Mouse (Mus musculus) embryo, embryonic 10 days (tissue): Measurements from ENCODE around the gene Oprd1.

Experiments
- DNase-seq: peaks from one replicate; pipeline ENCODE4 v3.0.0-alpha.2; 2015; ENCODE audit warnings: low spot score

Gene Oprd1

DNA sequence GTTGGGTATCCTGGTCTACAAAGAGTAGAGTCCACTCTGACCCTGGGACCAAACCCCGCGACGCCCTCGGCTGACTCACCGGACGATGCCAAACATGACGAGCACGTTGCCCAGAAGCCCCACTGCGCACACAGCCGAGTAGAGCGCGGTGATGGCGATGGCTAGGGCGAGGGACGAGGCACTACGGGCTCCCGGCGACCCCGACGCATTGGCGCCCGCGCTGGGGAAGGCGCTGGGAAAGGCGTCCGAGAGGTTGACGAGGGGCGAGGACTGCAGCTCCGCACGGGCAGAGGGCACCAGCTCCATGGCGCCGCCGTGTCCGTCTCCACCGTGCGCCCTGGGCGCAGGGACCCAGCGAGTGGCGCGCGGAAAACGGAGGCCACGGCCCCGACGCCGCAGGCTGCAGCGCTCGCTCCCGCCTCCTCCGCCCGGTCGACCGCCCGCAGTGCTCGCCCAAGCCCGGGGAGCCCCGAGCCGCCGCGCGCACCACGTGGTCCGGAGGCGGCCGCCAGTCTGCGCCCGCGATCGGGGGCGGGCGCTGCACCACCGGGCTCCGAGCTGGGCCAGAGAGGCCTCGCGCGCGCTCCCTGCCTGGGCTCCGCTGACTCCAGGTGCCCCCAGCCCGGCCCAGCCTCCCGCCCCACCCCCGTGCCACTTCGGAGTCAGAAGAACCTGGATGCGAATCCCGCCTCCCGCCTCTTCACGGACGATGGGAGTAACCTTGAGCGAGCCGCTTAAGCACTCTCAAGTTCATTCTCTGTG is at the start of gene Oprd1:
Gene Oprd1 (minus strand): TSS at position 407 of the 762 bp plus-strand sequence.
- peak; percentile 33 for DNase-seq

DNA sequence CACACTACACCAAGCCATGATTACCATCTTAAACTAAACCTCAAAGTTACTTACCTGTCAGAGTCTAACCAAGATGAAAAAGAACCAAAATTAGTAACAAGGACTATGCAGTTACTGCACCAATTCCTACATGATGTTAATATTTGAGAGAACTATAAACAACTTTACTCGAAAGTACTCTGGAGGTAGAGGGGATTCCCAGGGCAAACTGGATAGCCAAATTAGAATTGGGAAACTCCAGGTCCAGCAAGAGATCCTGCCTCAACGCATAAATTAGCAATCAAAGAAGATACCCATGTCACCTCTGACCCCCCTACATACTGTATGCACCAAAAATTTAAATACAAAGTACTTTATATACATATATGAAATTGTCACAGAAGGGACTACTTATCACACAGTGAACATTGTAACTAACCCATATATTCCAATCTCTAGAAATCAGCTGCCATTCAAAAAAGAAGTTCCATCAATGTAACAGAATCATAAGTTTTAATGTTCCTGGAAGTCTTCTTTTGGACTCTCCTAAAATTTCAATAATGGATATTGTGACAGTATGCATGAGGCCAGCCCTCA is 43.6 kb upstream of the Oprd1 start:
- DNase-seq = no peak

DNA sequence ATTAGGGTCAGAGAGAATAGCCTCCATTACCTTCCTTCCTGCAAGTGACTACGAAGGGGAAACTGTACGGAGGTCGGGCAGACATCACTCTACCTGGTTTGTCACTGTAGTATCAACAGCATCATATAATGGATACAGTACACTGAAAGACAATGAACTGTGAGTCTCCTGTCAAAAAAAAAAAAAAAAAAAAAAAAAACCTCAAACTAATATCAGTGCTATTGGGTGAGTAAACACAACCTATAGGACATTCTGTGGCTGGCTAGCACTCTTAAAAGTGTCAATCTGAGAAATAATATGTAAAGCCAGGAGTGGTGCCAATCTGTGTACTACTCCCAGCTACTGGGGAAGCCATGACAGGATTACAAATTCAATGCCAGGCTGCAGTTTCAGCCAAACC is 38.9 kb upstream of the Oprd1 start:
- no peak for DNase-seq

DNA sequence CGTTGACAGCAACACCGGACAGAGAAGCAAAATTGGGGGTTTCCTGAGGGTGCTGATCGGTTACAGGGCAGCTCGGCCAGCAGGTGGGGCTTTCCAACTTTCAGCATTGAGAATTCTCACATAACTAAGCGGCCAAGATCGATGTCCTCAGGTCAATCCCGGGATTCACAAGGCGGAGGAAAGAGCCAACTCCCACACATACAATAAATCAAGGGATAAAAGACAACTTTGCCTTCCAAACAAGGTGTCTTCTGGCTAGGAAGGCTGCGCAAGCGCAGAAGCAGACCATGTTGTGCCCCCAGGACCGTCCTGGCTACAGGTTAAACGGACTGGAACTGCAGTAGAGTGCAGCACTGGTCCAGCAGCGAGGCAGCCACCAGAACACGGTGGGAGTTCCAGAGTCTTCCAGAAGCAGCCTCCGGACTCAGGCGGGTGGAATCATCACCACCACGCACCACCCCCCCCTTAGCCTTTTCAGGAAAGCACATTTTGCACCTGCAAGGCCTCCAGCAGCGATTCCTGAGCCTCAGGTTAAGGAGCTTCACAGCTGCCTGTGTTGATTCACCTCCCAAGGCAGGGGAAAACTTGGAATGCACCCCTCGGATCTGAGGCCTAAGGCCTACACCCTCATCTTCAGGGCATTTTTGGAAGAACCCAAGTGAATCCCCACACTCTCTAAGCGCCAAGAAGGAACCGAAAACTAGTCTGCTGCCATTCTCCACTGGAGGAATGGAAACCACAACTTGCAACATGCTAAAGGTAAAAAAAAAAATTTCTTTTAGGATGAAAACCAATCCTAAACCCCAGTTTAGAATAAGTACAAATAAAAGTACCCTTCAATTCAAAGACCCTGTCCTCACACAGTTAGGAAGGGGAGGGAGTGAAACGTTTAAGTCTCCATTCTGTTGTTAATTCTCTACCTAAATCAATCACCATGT is 37.7 kb upstream of the Oprd1 start:
- DNase-seq = peak; percentile 32

DNA sequence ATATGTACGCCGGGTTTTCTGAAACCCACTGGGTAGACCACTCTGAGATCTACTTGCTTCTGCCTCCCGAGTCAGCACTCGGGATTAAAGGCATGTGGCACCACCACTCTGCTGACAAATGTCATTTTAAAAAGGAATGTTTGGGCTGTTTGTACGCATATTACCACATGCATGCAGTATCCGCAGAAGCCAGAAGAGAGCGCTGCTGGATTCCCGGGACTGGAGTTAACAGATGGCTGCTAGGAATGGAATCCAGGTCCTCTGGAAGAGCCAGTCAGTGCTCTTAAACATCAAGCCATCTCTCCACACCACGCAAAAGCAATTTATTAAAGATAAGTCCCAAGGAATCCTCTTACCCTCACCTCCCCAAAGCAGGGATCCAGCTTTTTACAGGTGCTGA is 36.4 kb upstream of the Oprd1 start:
- DNase-seq = no peak

DNA sequence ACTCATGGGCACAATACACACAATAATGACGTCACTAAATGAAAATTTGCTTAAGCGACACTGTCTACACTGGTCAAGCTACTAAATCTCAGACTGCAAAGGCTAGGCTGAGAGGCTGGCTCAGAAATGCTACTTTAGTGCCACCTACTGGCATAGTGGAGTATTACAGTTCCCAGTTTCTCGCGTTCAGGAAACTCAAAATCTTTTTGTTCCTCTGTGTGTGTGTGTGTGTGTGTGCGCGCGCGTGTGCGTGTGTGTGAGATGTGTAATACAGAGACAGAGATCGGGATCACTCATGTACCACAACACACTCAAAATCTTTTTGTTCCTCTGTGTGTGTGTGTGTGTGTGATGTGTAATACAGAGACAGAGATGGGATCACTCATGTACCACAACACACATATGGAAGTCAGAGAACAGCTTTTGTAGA is 34.4 kb upstream of the Oprd1 start:
- peak; percentile 88 for DNase-seq

DNA sequence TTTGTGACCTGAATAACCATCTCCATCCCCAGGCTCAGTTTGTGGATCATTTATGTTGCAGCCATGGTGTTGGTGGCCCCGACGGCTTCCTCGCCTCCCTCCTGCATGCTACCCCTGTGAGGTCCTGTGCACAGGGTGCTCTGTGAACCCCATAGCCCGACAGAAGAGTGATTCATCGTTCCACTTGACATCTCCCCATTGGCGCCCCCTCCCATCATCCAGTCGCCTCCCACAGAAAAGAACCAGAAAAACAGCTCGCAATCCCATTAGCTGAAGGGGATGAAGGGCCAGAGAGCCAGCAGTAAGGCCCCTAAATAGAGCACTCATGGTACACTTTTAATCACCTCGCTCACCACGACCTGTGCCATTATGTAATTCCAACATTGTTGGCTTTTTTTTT is 32.2 kb upstream of the Oprd1 start:
- DNase-seq = no peak

DNA sequence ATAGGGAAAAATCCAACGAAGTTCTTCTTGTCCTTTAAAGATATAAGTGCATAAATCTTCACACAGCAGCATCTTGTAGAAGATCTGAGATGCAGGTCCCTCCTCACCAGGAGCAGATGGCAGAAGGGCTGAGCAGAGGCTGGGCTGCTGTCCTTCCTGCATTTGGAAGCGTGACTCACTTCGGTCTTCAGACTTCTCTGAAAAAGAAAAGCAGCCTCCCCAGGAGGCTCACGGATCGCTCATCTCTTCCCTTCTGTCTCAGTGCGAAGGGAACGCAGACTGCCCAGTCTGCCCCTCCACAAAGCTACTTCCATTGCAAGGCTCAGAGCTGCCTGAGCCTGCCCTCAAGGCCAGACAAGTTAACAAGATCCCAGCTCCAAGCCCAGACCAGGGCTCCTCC is 26.6 kb upstream of the Oprd1 start:
- no peak for DNase-seq

DNA sequence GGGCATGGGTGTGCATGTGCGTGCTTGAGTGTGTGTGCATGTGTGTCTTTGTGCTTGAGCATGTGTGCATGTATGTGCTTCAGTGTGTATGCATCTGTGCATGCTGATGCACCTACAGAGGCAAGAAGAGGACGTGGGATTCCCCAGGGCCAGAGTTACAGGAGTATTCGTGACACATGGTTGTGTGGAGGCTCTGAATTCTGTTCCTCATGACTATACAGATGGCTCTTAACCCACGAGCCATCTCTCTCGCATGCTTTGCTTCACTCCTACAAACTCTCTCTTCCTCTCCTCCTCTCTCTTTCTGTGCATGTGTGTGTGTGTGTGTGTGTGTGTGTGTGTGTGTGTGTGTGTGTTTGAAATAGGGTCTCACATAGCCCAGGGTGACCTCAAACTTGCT is 25.5 kb upstream of the Oprd1 start:
- no peak for DNase-seq

DNA sequence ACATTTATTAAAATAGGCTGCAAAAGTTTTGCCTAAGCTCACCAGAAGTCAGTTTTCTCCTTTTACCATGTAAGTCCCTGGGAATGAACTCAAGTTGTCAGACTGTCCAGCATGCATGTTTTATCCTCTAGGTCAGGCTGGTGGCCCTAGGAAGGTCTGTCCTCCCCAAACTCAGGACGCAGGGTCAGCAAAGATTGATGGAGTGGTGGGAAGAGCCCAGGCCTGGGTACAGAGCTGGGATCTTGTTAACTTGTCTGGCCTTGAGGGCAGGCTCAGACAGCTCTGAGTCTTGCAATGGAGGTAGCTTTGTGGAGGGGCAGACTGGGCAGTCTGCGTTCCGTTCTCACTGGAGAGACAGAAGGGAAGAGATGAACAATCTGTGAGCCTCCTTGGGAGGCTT is 25.0 kb upstream of the Oprd1 start:
- no peak for DNase-seq

DNA sequence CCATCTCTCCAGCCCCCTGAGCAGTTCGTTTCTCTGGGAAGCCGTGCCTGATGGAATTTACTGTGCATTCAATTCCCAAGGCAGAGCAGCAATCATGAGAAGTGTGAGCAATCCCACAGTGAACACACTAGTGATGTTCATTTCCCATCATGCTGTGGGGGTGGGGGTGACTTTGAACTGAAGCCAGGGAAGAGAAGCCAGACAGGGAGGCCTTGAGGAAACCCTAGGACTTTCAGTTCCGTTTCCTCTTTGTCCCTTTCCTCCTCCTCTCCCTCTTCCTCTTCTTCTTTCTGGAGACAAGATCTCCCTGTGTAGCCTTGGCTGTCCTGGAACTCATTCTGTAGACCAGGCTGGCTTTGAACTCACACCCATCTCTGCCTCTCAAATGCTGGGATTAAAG is 23.1 kb upstream of the Oprd1 start:
- DNase-seq = no peak

DNA sequence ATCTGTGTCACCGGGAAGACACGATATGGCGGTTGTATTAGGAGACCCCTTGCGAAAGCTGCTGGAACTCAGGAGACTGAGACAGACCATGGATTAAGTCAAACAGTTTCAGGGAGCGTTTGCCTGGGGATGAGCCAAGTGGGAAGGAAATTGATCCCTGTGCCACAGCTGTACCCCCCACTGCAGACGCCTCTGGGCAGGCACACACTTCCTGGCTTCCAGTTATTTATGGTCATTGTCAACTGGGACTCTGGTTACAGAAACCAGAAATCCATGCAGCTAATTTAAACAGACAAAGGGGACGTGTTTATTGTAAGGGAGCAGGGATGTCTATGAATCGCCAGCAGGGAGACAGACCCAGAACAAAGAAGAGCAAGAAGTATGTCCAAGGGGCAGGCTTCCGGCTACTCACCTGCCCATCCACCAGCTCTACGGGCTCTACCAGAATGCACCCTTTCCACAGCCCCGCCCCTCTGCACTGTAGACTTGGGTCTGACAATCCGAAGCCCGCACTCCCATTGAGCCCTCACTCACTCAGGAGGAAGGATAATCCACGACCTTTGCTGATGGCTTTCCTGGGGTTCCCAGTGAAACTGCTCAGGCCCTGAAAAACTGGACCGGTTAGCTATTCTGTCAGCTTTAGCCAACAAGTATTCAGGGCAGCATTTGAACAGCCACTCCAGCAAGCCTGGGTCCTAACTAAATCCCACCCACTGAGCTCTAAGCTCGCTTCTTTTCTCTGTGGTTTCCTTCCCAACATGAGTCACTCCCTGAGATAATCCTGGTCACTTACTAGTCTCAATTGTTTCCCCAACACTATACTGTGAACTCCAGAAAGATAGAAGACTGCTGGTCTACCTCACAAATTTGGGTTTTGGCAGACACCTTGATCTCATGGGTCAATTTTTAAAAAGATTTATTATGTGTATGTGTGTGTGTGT is 22.3 kb upstream of the Oprd1 start:
- DNase-seq = no peak

DNA sequence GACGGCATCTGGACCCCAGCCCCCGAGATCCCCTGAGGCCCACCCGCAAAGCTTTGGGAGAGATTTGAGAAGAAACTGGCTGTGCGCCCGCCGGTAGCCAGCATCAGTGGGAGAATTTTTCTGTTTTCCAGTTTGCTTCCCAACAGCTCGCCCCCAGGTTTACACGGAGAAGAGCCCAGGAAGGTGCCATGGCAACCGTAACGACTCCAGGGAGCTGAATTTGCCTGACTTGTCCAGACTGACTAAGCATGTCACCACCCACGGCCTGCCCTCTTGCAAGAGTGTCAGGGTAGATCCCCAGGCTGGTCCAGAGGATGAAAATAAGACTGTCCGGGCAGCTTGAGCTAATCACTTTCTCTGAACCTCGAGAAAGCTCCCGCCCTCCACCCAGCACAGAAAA is 21.4 kb upstream of the Oprd1 start:
- no peak for DNase-seq

DNA sequence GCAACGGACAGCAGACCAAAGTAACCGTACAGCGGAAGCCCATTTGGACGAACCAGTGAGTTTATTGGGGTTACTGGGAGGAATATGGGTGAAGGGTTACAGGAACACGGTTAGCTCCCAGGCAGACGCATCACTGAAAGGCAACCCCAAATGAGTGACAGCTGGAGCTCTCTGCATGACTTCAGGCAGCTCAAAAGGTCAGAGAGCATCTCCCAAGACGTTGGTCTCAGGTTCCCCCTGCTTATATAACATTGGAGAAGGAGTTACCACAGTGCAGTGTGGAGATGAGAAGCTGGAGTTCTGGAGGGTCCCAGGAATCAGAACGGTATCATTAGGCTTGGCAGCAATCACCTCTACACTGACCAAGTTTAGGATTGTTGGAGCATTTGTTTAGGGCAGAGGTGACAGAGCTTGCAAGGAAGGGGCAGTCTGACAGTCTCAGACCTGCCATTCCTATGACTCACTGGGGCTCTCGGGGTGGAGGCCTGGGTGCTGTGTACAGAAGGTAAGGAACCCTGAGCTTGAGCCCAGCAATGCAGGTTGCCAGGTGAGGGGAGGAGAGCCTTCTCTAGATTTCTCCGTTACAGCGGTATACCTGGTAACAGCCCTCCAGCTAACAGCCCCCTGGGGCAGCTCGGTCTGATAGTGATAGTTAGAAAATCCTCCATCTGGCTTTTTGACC is 12.8 kb upstream of the Oprd1 start:
- no peak for DNase-seq

DNA sequence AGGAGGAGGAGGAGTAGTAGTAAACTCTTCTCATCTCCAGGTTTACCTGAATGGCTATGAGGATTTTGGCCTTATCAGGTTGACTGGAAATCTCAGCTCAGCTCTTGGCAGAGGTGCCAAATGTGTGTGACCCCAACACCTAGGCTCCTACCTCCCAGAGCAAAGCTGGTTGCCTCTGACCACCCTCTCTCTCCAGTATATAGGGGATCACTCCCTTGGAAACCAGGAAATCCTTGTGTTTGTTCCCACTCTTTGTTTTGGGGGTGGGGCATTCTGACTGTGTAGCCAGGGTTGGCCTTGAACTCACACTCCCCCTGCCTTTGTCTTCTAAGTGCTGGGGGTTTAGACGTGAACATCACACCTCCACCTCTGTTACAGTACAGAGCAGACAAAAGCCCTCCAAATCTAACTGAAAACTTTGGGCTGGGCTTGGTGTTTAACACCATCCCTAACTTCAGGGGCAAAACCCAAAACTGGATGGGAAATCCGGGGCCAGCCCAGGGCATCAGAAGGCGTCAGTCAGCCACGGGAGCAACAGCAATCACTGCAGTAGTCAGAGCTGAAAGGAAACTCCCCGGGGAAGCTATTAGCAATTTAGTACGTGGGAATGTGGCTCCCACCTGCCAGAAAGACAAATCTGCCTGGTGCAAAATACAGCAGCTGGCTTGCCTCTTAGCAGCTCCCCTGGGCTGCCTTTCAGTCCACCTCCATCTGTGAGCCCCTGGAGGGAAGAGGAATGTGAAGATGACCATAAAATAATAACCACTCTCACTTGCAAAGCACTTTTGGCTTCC is 10.8 kb upstream of the Oprd1 start:
- DNase-seq = peak; percentile 45

DNA sequence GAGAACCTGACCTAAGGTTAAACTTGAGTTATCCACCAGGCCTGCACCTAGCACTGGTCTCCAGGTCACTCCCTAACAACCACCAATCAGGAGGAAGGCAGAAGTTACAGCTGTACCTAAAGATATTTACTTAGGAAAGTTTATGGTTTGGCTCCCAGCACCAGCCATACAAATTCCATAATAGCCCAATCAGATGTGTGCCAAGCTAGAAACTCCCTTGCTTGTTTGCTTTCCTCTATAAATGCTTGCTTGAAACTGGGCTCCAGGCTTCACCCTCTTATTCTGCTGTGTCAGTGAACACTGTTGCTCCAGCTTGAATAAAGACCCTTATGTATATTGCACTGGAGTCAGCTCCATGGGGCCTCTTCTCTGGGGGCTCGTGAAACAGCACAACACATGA is 7.4 kb upstream of the Oprd1 start:
- no peak for DNase-seq

DNA sequence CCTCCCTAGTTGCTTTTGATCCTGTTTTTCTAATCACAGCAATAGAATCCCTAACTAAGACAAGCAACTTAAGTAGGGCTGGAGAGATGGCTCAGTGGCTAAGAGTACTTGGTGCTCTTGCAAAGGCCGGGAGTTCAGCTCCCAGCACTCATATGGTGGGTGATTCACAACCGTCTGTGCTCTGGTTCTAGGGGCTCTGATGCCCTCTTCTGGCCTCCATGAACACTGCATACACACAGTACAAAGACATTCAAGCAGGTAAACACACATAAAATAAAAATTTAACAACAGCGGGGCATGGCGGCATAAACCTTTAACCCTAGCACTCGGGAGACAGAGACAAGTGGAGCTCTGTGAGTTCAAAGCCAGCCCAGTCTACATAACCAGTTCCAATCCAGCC is 1.9 kb upstream of the Oprd1 start:
- no peak for DNase-seq

DNA sequence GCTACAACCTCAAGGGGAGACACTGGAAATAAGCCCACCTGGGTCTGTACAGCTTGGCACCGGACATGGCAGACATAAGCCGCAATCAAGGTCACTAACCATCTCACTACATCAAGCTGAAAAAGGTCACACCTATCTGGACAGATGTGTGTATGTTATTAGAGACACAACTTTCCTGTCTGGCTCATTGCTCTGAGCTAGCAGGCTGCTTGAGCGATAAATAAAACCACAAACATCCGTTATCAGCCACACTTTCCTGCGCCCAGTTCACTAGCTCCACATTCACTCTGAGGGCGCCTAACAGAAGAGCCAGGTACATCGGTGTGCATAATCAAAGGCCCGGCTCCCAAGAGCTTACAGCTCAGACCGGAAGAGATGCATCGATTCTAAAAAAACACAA is 806 bp upstream of the Oprd1 start:
- DNase-seq = no peak

DNA sequence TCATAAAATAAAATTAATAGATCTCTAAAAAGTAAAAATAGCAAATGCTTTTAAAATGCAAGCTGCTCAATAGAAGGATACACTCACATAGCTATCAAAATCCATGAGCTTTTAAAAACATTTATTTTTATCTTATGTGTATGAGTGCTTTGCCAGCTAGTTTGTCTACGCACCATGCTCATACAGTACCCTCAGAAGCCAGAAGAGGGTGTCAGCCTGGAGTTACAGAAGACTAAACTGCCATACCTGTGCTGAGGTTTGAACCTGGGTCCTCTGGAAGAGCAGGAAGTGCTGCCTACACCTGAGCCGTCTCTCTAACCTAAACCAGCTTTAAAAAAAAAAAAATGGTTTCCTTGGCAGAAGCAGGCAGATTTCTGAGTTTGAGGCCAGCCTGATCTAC is 5.6 kb downstream of the Oprd1 start:
- no peak for DNase-seq

DNA sequence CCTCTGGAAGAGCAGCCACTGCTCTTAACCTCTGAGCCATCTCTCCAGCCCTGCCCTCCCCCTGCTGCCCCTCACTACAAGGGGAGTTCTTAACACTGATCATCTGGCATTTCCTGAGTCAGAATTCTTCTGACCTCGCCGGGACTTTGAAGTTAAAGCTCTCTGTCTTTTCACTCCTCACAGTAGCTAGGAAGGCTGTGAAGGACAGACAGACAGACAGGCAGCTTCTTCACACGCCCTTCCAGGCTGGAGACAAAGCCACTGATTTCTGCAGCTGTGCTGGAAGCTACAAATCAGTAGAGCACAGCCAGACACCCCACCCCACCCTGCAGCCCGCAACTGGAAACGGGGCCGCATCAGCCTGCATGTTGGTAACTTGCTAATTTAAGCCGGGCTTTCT is 7.3 kb downstream of the Oprd1 start:
- no peak for DNase-seq
